Mouse (Mus musculus) stomach, embryonic 15.5 days (tissue): ENCODE results near the gene Inafm1. TPM values are rescaled to one million over a fixed set of nuclear protein-coding genes. Genes with fewer than 3 reads are reported as not detected.

ENCODE experiments used
- polyA plus RNA-seq: library from polyadenylated mRNA; unstranded; fragments of >200 nt; fragmentation: Nextera tagmentation; extraction: Ambion mirVana; gene quantifications from 2 replicates; pipeline ENCODE4 v1.2.1, GENCODE M21; 2015

Inafm1 gene
- polyA plus RNA-seq, 1 experiment from 2014 or later, result 20.5 TPM

Other genes with a start within 250 kb of the Inafm1 start
- gene Bicra, start 225.7 kb downstream of the Inafm1 start, polyA plus RNA-seq, result 5.8 and 7.2 TPM in 2 replicates
- gene Zfp541, start 211.8 kb downstream of the Inafm1 start, polyA plus RNA-seq, result 0.04 and 0.10 TPM in 2 replicates
- 175 and 176 TPM in 2 replicates for gene Napa, start 175.2 kb downstream of the Inafm1 start, polyA plus RNA-seq
- 29.5 and 29.9 TPM in 2 replicates for gene Kptn, start 153.7 kb downstream of the Inafm1 start, polyA plus RNA-seq
- gene Slc8a2, start 143.8 kb downstream of the Inafm1 start, polyA plus RNA-seq, result 0.30 and 0.35 TPM in 2 replicates
- gene Meis3, start 98.5 kb downstream of the Inafm1 start, polyA plus RNA-seq, result 28.2 and 28.8 TPM in 2 replicates
- gene Dhx34, start 51.6 kb downstream of the Inafm1 start, polyA plus RNA-seq, result 37.9 and 55.3 TPM in 2 replicates
- 0.28 and 0.37 TPM in 2 replicates for gene C5ar2, start 29.5 kb downstream of the Inafm1 start, polyA plus RNA-seq
- gene C5ar1, start 14.1 kb downstream of the Inafm1 start, polyA plus RNA-seq, result 3.7 and 4.1 TPM in 2 replicates
- 26.7 and 27.0 TPM in 2 replicates for gene Ccdc9, start 13.2 kb upstream of the Inafm1 start, polyA plus RNA-seq
- gene Bbc3, start 34.8 kb upstream of the Inafm1 start, polyA plus RNA-seq, result 6.7 and 7.4 TPM in 2 replicates
- 272 and 284 TPM in 2 replicates for gene Sae1, start 114.2 kb upstream of the Inafm1 start, polyA plus RNA-seq
- gene Zc3h4, start 127.3 kb upstream of the Inafm1 start, polyA plus RNA-seq, result 16.8 and 17.4 TPM in 2 replicates
- 48.5 and 57.0 TPM in 2 replicates for gene Tmem160, start 179.2 kb upstream of the Inafm1 start, polyA plus RNA-seq
- 0.33 and 0.49 TPM in 2 replicates for gene Npas1, start 204.1 kb upstream of the Inafm1 start, polyA plus RNA-seq